Mouse (Mus musculus) erythroblast, embryonic 14.5 days (primary cell): ENCODE results near the gene Tceal1.

ENCODE experiments used
- GATA1 ChIP-seq: IDR thresholded peaks from 2 replicates; pipeline ENCODE4 v1.6.1; 2012; ENCODE audit warnings: low read length, inconsistent platforms, mixed read lengths
- TAL1 ChIP-seq: IDR thresholded peaks from 3 replicates; pipeline ENCODE4 v1.6.1; 2012; ENCODE audit warnings: low read length, inconsistent platforms, mixed read lengths

DNA sequence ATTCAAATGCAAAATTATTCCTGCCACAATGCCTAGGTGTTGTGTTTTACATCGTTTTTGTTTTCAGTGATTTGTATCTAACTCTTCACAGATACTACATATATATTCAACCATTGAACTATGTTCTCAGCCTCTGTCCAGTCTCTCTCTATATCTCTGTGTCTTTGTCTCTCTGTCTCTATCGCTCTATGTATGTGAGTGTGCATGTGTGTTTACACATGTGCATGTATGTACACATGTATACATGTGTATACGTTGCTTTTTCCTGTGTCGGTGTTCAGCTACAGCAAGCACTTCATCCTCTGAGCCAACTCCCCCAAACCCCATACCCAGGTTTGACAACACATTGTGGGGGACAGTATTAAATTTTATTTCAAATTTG is 15.5 kb upstream of the Tceal1 start:
- TF ChIP-seq TAL1 (no peak), GATA1 (no peak)
